Mouse (Mus musculus): ENCODE measurements around the gene Det1. TPM values are rescaled to one million over a fixed set of nuclear protein-coding genes. Genes with fewer than 3 reads are reported as not detected.

Gene Det1
- polyA plus RNA-seq, 1 experiment from 2014 or later = 23.7 TPM

Small RNA genes within 50 kb of the gene (microRNA-seq; reads per million reads assigned to microRNA genes)
- gene Mir7-2 = 26.1 reads per million, percentile 37 among the genes with 10 or more reads in this experiment

Other genes with a start within 250 kb of the Det1 start
- gene Ntrk3, start 109.3 kb downstream of the Det1 start, polyA plus RNA-seq (2016; fragmentation: Nextera tagmentation; extraction: Ambion mirVana) = 2.4 and 2.6 TPM in 2 replicates
- 77.7 and 81.6 TPM in 2 replicates for gene Mrps11, start 64.1 kb downstream of the Det1 start, polyA plus RNA-seq (2016; fragmentation: Nextera tagmentation; extraction: Ambion mirVana)
- gene Mrpl46, start 63.7 kb downstream of the Det1 start, polyA plus RNA-seq (2016; fragmentation: Nextera tagmentation; extraction: Ambion mirVana) = 62.8 and 64.9 TPM in 2 replicates
- gene Aen, start 48.6 kb upstream of the Det1 start, polyA plus RNA-seq (2016; fragmentation: Nextera tagmentation; extraction: Ambion mirVana) = 43.4 and 45.8 TPM in 2 replicates
- gene Isg20, start 66.2 kb upstream of the Det1 start, polyA plus RNA-seq (2016; fragmentation: Nextera tagmentation; extraction: Ambion mirVana) = 0.59 TPM in 1 of 2 replicates, not detected in the other
- 4.8 and 8.1 TPM in 2 replicates for gene Acan, start 206.2 kb upstream of the Det1 start, polyA plus RNA-seq (2016; fragmentation: Nextera tagmentation; extraction: Ambion mirVana)

All from embryonic facial prominence, embryonic 12.5 days (tissue).